Comparison of ENCODE assay signal across 10 mouse cellular contexts in the genomic region with DNA sequence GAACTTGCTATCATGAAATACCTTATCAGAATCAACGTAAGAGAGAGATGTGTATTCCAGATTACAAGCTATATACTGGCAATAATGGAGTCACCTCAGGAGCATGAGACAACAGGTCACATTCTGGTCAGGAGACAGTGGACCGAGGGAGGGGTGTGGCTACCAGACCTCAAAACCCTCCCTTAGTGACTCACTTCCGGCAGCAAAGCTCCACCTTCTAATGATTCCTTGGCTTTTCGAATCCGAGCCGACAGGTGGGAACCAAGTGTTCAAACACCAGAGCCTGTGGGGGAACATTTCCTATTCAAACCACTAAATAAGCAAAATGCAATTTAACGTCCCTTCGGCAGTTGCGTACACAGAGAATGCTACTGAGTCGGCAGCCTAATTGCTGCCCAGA. TPM values are rescaled to one million over a fixed set of nuclear protein-coding genes. Genes with fewer than 3 reads are reported as not detected.
DNase-seq lines count a peak whose midpoint lies in the region; ATAC-seq and TF ChIP-seq lines count a peak whose summit lies in the region.
"Had no signal": no experiment of that assay in that cellular context is flagged by ENCODE, and none has a peak within 500 bp of the region (broad histone marks: within the 10 kb centered on the region; RNA-seq: fewer than 3 reads in every experiment).

No protein-coding gene starts in this region.

- no peak for ATAC-seq in forebrain, embryonic 16.5 days
- no peak for ATAC-seq in forebrain, embryonic 13.5 days
- ATAC-seq in lung, embryonic 14.5 days (ENCODE audit: insufficient read depth), result no peak
- no peak for ATAC-seq in hindbrain, embryonic 14.5 days (ENCODE audit: low FRiP score)

- WGBS in forebrain, embryonic 16.5 days, result 57% methylated on average over 10 of the region's 10 CpGs
- WGBS in forebrain, embryonic 13.5 days, result 66% methylated on average over 10 of the region's 10 CpGs
- WGBS in lung, embryonic 14.5 days, result 45% methylated on average over 10 of the region's 10 CpGs
- 86% methylated on average over 10 of the region's 10 CpGs for WGBS in hindbrain, embryonic 14.5 days

- no peaks in the 10 kb centered on the region for H3K36me3 ChIP-seq in forebrain, embryonic 16.5 days (ENCODE audit: control insufficient read depth, insufficient read depth)
- no peaks in the 10 kb centered on the region for H3K36me3 ChIP-seq in forebrain, embryonic 13.5 days (ENCODE audit: poor library complexity, severe bottlenecking)
- no peaks in the 10 kb centered on the region for H3K36me3 ChIP-seq in lung, embryonic 14.5 days (ENCODE audit: insufficient read depth)
- no peaks in the 10 kb centered on the region for H3K36me3 ChIP-seq in hindbrain, embryonic 14.5 days (replicated peaks; ENCODE audit: control insufficient read depth, insufficient read depth)

- H3K27ac ChIP-seq in forebrain, embryonic 16.5 days (ENCODE audit: low read length), result no peak overlapping the region
- H3K27ac ChIP-seq in forebrain, embryonic 13.5 days, result no peak overlapping the region
- H3K27ac ChIP-seq in lung, embryonic 14.5 days (ENCODE audit: low read depth), result no peak overlapping the region
- no peak overlapping the region for H3K27ac ChIP-seq in hindbrain, embryonic 14.5 days
- H3K27ac ChIP-seq: liver, embryonic 14.5 days had no signal

- H3K4me3 ChIP-seq in forebrain, embryonic 16.5 days (replicated peaks; ENCODE audit: low read length), result no peak overlapping the region
- no peak overlapping the region for H3K4me3 ChIP-seq in forebrain, embryonic 13.5 days
- H3K4me3 ChIP-seq in lung, embryonic 14.5 days (ENCODE audit: low read depth, low read length), result no peak overlapping the region
- no peak overlapping the region for H3K4me3 ChIP-seq in hindbrain, embryonic 14.5 days (replicated peaks; ENCODE audit: low read length)

- H3K27me3 ChIP-seq in forebrain, embryonic 16.5 days (replicated peaks; ENCODE audit: control insufficient read depth, insufficient read depth, low read length), result no peaks in the 10 kb centered on the region
- H3K27me3 ChIP-seq in forebrain, embryonic 13.5 days, result no peaks in the 10 kb centered on the region
- no peaks in the 10 kb centered on the region for H3K27me3 ChIP-seq in lung, embryonic 14.5 days (ENCODE audit: insufficient read depth, low read length)
- H3K27me3 ChIP-seq in hindbrain, embryonic 14.5 days (ENCODE audit: control insufficient read depth, insufficient read depth, low read length), result no peaks in the 10 kb centered on the region

- TF ChIP-seq CTCF in lung, embryonic 14.5 days (IDR thresholded peaks at IDR 0.05; ENCODE audit: low read depth), result no peak

- no peaks in the 10 kb centered on the region for H3K4me1 ChIP-seq in forebrain, embryonic 16.5 days (replicated peaks; ENCODE audit: control insufficient read depth, insufficient read depth, low read length)
- no peaks in the 10 kb centered on the region for H3K4me1 ChIP-seq in forebrain, embryonic 13.5 days
- H3K4me1 ChIP-seq in lung, embryonic 14.5 days (ENCODE audit: insufficient read depth), result 0 out of 2 replicates have a peak, but pooled peaks cover 4% of the 10 kb centered on the region
- H3K4me1 ChIP-seq in hindbrain, embryonic 14.5 days (replicated peaks; ENCODE audit: control insufficient read depth, insufficient read depth, low read length), result no peaks in the 10 kb centered on the region

- no peaks in the 10 kb centered on the region for H3K9me3 ChIP-seq in forebrain, embryonic 16.5 days (ENCODE audit: control insufficient read depth, low read length)
- no peaks in the 10 kb centered on the region for H3K9me3 ChIP-seq in forebrain, embryonic 13.5 days (replicated peaks)
- no peaks in the 10 kb centered on the region for H3K9me3 ChIP-seq in lung, embryonic 14.5 days (ENCODE audit: low read depth, low read length)
- no peaks in the 10 kb centered on the region for H3K9me3 ChIP-seq in hindbrain, embryonic 14.5 days (ENCODE audit: control insufficient read depth, low read length)

- peak overlapping the region; percentile 11; the same call in 1 of the 2 replicates for H3K4me2 ChIP-seq in forebrain, embryonic 16.5 days (ENCODE audit: low read length)
- H3K4me2 ChIP-seq in forebrain, embryonic 13.5 days, result no peak overlapping the region
- peak overlapping the region; percentile 37 for H3K4me2 ChIP-seq in lung, embryonic 14.5 days
- no peak overlapping the region for H3K4me2 ChIP-seq in hindbrain, embryonic 14.5 days (replicated peaks)

- no peak overlapping the region for H3K9ac ChIP-seq in forebrain, embryonic 16.5 days (replicated peaks; ENCODE audit: low read depth, low read length)
- no peak overlapping the region for H3K9ac ChIP-seq in forebrain, embryonic 13.5 days
- no peak overlapping the region for H3K9ac ChIP-seq in lung, embryonic 14.5 days
- H3K9ac ChIP-seq in hindbrain, embryonic 14.5 days, result no peak overlapping the region
- H3K9ac ChIP-seq: liver, embryonic 14.5 days had no signal

- DNase-seq in 3T3-L1 (ENCODE audit: low read depth, low spot score), result peak; percentile 42
- peak; percentile 23 for DNase-seq in fibroblast of lung, adult 2 months (ENCODE audit: low read depth)
- peak; percentile 35 for DNase-seq in lung, embryonic 14.5 days
- DNase-seq in spleen, postnatal 36 days (ENCODE audit: low spot score in 2 of 2), result no peak
- DNase-seq in hindbrain, embryonic 14.5 days (ENCODE audit: low spot score), result no peak
- no peak for DNase-seq in gastrocnemius, postnatal 10 days
- DNase-seq: B cell, adult 2 months had no signal

RNA-seq across cellular contexts. Expression of a gene that starts 54.5 kb away (rescaled TPM):
- polyA plus RNA-seq in forebrain, embryonic 16.5 days (2015; fragmentation: Nextera tagmentation; extraction: Ambion mirVana), result 74.5 and 89.2 TPM in 2 replicates
- polyA plus RNA-seq in forebrain, embryonic 13.5 days (2015; fragmentation: Nextera tagmentation; extraction: Ambion mirVana), result 77.4 and 78.7 TPM in 2 replicates
- 112 TPM in 2 replicates for polyA plus RNA-seq in lung, embryonic 14.5 days (2014; fragmentation: Nextera tagmentation; extraction: Ambion mirVana)
- 103 and 113 TPM in 2 replicates for polyA plus RNA-seq in hindbrain, embryonic 14.5 days (2014; fragmentation: Nextera tagmentation; extraction: Ambion mirVana)
- total RNA-seq in gastrocnemius, postnatal 10 days (2021), result 10 to 100 TPM; 29.7 to 36.4 TPM

Comparison
In these comparisons a context has a peak if more than half of its experiments do, and no peak if none do; other contexts are left out.
1. H3K4me2 ChIP-seq: peak in forebrain, embryonic 16.5 days (single experiment) and lung, embryonic 14.5 days (single experiment); none in forebrain, embryonic 13.5 days (single experiment) and hindbrain, embryonic 14.5 days (single experiment).
2. DNase-seq: peak in 3T3-L1 (single experiment), fibroblast of lung, adult 2 months (single experiment) and lung, embryonic 14.5 days (single experiment); none in spleen, postnatal 36 days (0 of 2), hindbrain, embryonic 14.5 days (single experiment) and gastrocnemius, postnatal 10 days (single experiment).